Mouse (Mus musculus): Measurements from ENCODE around the gene Carhsp1. TPM values are rescaled to one million over a fixed set of nuclear protein-coding genes. Genes with fewer than 3 reads are reported as not detected.

Gene Carhsp1
- polyA plus RNA-seq, 1 experiment from 2014 or later = 53.0 TPM

DNA sequence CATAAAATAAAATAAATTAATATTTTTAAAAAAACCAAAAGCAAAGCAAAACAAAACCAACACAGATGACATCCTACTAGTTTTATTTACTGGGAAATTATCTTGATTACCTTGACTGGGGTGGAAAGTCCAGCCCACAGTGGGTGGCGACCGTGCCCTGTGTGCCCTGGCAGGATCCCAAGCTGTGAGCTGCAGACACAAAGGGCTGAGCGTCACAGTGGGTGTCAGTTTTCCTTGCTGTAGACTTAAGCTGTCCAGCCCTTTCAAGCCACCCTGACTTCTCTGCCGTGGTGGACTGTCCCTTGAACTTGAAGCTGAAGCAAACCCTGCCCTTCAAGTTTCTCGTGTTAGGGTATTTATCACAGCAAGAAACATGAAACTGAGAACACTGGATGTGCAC is 6.1 kb upstream of the Carhsp1 start:
- Histone ChIP-seq H3K4me1 (replicated peaks; ENCODE audit: insufficient read depth, low read length) (no peaks in the 10 kb centered on the region), H3K9ac (ENCODE audit: low read depth, low read length) (no peak overlapping the region), H3K4me2 (ENCODE audit: low read length) (no peak overlapping the region), H3K4me3 (replicated peaks; ENCODE audit: low read depth, low read length) (no peak overlapping the region), H3K36me3 (ENCODE audit: insufficient read depth, low read length) (no peaks in the 10 kb centered on the region), H3K27me3 (ENCODE audit: insufficient read depth, low read length) (no peaks in the 10 kb centered on the region), H3K9me3 (replicated peaks; ENCODE audit: low read length) (no peaks in the 10 kb centered on the region), H3K27ac (no peak overlapping the region)
- 40% methylated on average over 5 of the region's 5 CpGs for WGBS
- no peak for TF ChIP-seq CTCF (IDR thresholded peaks at IDR 0.05; ENCODE audit: low read depth)
- DNase-seq (ENCODE audit: low spot score) (no peak), ATAC-seq (replicated peaks; ENCODE audit: low FRiP score, low read depth) (no peak)

DNA sequence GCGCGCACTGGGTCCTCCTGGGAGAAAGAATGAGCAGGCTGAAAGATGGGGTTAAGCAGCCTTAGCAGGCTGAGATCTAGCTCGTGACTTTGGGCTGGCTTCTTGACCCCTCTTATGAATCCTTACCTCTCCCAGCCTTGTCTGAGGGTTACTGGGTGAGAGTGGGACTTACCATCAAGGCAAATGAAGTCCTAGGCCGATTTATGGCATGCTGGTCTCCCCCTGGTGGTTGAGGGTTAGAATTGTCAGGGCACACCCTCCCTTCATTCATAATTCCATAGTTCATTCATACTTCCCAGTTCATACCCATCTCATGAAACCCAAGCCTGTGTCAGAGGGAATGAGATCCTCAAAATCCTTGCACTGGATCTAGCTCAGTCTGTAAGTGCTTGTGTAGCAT is 4.8 kb upstream of the Carhsp1 start:
- WGBS = 55% methylated on average over 4 of the region's 4 CpGs
- no peak overlapping the region for H3K4me2 ChIP-seq (ENCODE audit: low read length)
- peak; percentile 72 for DNase-seq (ENCODE audit: low spot score)
- H3K9ac ChIP-seq (ENCODE audit: low read depth, low read length) = no peak overlapping the region
- no peak overlapping the region for H3K4me3 ChIP-seq (replicated peaks; ENCODE audit: low read depth, low read length)
- H3K27me3 ChIP-seq (ENCODE audit: insufficient read depth, low read length) = no peaks in the 10 kb centered on the region
- H3K27ac ChIP-seq = no peak overlapping the region
- H3K4me1 ChIP-seq (replicated peaks; ENCODE audit: insufficient read depth, low read length) = no peaks in the 10 kb centered on the region
- peak; percentile 88 for TF ChIP-seq CTCF (IDR thresholded peaks at IDR 0.05; ENCODE audit: low read depth)
- ATAC-seq (replicated peaks; ENCODE audit: low FRiP score, low read depth) = no peak
- no peaks in the 10 kb centered on the region for H3K36me3 ChIP-seq (ENCODE audit: insufficient read depth, low read length)
- H3K9me3 ChIP-seq (replicated peaks; ENCODE audit: low read length) = no peaks in the 10 kb centered on the region

DNA sequence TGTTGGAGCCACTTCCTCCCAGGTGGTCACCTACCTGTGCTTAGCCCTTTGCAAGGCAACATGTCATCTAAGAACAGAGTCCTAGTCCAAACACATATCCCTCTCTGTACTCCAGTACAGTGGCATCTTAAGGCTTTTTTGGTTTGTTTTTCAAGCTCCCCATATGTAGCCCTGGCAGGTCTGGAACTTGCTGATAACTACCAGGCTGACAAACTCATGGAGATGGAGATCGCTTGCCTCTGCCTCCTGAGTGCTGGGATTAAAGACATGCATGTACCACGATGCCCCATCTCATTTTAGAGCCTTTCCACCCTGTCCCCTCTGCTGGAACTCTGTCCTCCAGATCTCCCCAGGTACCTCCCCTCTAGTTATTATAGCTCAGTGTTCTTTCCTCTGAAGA is 4.3 kb upstream of the Carhsp1 start:
- Histone ChIP-seq H3K4me3 (replicated peaks; ENCODE audit: low read depth, low read length) (no peak overlapping the region), H3K27me3 (ENCODE audit: insufficient read depth, low read length) (no peaks in the 10 kb centered on the region), H3K27ac (no peak overlapping the region), H3K36me3 (ENCODE audit: insufficient read depth, low read length) (no peaks in the 10 kb centered on the region), H3K9me3 (replicated peaks; ENCODE audit: low read length) (no peaks in the 10 kb centered on the region), H3K4me1 (replicated peaks; ENCODE audit: insufficient read depth, low read length) (0 out of 2 replicates have a peak, but pooled peaks cover under 1% of the 10 kb centered on the region), H3K9ac (ENCODE audit: low read depth, low read length) (no peak overlapping the region), H3K4me2 (ENCODE audit: low read length) (no peak overlapping the region)
- WGBS = 76% methylated on average over 2 of the region's 2 CpGs
- DNase-seq (ENCODE audit: low spot score) (no peak), ATAC-seq (replicated peaks; ENCODE audit: low FRiP score, low read depth) (no peak)
- TF ChIP-seq CTCF (IDR thresholded peaks at IDR 0.05; ENCODE audit: low read depth) = no peak

- Histone ChIP-seq H3K27me3 (ENCODE audit: insufficient read depth, low read length) (no peaks in the 10 kb centered on the region), H3K4me2 (ENCODE audit: low read length) (no peak overlapping the region), H3K9me3 (replicated peaks; ENCODE audit: low read length) (no peaks in the 10 kb centered on the region), H3K4me3 (replicated peaks; ENCODE audit: low read depth, low read length) (no peak overlapping the region), H3K9ac (ENCODE audit: low read depth, low read length) (no peak overlapping the region), H3K27ac (no peak overlapping the region), H3K4me1 (replicated peaks; ENCODE audit: insufficient read depth, low read length) (peaks cover 7% of the 10 kb centered on the region; the same call in 1 of the 2 replicates), H3K36me3 (ENCODE audit: insufficient read depth, low read length) (no peaks in the 10 kb centered on the region)
- 84% methylated on average over 8 of the region's 8 CpGs for WGBS
- DNase-seq (ENCODE audit: low spot score) (no peak), ATAC-seq (replicated peaks; ENCODE audit: low FRiP score, low read depth) (no peak)
- no peak for TF ChIP-seq CTCF (IDR thresholded peaks at IDR 0.05; ENCODE audit: low read depth)
Measured at GRCm38 (mm10) chr16:8675559-8675958, 3.6 kb upstream of the Carhsp1 start.

- H3K9ac ChIP-seq (ENCODE audit: low read depth, low read length) = no peak overlapping the region
- H3K27ac ChIP-seq = no peak overlapping the region
- no peak overlapping the region for H3K4me2 ChIP-seq (ENCODE audit: low read length)
- H3K4me1 ChIP-seq (replicated peaks; ENCODE audit: insufficient read depth, low read length) = peaks cover 18% of the 10 kb centered on the region
- TF ChIP-seq CTCF (IDR thresholded peaks at IDR 0.05; ENCODE audit: low read depth) = peak; percentile 87
- no peaks in the 10 kb centered on the region for H3K27me3 ChIP-seq (ENCODE audit: insufficient read depth, low read length)
- DNase-seq (ENCODE audit: low spot score) (peak; percentile 78), ATAC-seq (replicated peaks; ENCODE audit: low FRiP score, low read depth) (no peak)
- WGBS = 6% methylated on average over 8 of the region's 8 CpGs
- no peaks in the 10 kb centered on the region for H3K9me3 ChIP-seq (replicated peaks; ENCODE audit: low read length)
- H3K36me3 ChIP-seq (ENCODE audit: insufficient read depth, low read length) = no peaks in the 10 kb centered on the region
- H3K4me3 ChIP-seq (replicated peaks; ENCODE audit: low read depth, low read length) = no peak overlapping the region
Measured at GRCm38 (mm10) chr16:8674165-8674564, 2.2 kb upstream of the Carhsp1 start.

GRCm38 (mm10) chr16:8673343-8673742 is 1.4 kb upstream of the Carhsp1 start:
- H3K27me3 ChIP-seq (ENCODE audit: insufficient read depth, low read length) = no peaks in the 10 kb centered on the region
- WGBS = 62% methylated on average over 6 of the region's 6 CpGs
- H3K27ac ChIP-seq = no peak overlapping the region
- H3K4me2 ChIP-seq (ENCODE audit: low read length) = no peak overlapping the region
- ATAC-seq (replicated peaks; ENCODE audit: low FRiP score, low read depth) (no peak), DNase-seq (ENCODE audit: low spot score) (no peak)
- no peaks in the 10 kb centered on the region for H3K36me3 ChIP-seq (ENCODE audit: insufficient read depth, low read length)
- no peak overlapping the region for H3K4me3 ChIP-seq (replicated peaks; ENCODE audit: low read depth, low read length)
- TF ChIP-seq CTCF (IDR thresholded peaks at IDR 0.05; ENCODE audit: low read depth) = no peak
- H3K9ac ChIP-seq (ENCODE audit: low read depth, low read length) = no peak overlapping the region
- peaks cover 18% of the 10 kb centered on the region for H3K4me1 ChIP-seq (replicated peaks; ENCODE audit: insufficient read depth, low read length)
- H3K9me3 ChIP-seq (replicated peaks; ENCODE audit: low read length) = no peaks in the 10 kb centered on the region

- Histone ChIP-seq H3K4me3 (replicated peaks; ENCODE audit: low read depth, low read length) (no peak overlapping the region), H3K27ac (no peak overlapping the region), H3K9me3 (replicated peaks; ENCODE audit: low read length) (no peaks in the 10 kb centered on the region), H3K4me1 (replicated peaks; ENCODE audit: insufficient read depth, low read length) (peaks cover 18% of the 10 kb centered on the region), H3K27me3 (ENCODE audit: insufficient read depth, low read length) (no peaks in the 10 kb centered on the region), H3K36me3 (ENCODE audit: insufficient read depth, low read length) (no peaks in the 10 kb centered on the region), H3K9ac (ENCODE audit: low read depth, low read length) (no peak overlapping the region), H3K4me2 (ENCODE audit: low read length) (peak overlapping the region; percentile 84; the same call in 1 of the 2 replicates)
- DNase-seq (ENCODE audit: low spot score) (no peak), ATAC-seq (replicated peaks; ENCODE audit: low FRiP score, low read depth) (no peak)
- TF ChIP-seq CTCF (IDR thresholded peaks at IDR 0.05; ENCODE audit: low read depth) = no peak
Measured at GRCm38 (mm10) chr16:8672811-8673210, 856 bp upstream of the Carhsp1 start.
